ENCODE assay signal across 8 mouse cellular contexts in the genomic region with DNA sequence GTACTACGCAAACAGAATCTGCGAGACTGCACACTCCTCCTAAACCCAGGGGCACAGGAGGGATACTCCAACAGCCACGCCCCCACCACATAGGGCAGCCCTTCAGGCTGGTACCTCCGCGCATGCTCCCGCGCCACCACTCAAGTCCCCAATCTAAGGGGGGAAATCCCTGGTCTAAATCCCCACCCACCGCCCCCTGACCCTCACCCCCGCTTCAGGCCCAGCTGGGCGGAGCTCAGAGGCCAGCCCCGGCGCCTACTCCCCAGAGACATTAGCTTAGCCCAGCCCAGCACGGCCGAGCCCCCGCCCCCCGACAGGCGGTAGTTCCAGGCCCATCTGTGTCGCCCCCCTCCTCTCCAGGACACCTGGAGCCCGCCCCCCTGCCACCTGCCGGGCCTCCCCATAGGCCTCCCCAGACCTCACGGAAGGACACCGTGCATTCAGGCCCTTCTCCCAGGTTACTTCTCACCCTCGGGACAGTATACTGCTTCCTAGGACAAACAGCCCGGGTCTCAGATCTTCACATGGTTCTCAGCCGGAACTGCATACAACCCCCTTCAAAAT. TPM values are rescaled to one million over a fixed set of nuclear protein-coding genes. Genes with fewer than 3 reads are reported as not detected.
DNase-seq lines count a peak whose midpoint lies in the region; ATAC-seq lines count a peak whose summit lies in the region.

No protein-coding gene starts in this region.

- H3K36me3 ChIP-seq in hindbrain, embryonic 13.5 days: no peaks in the 10 kb centered on the region
- H3K36me3 ChIP-seq in megakaryocyte, embryonic 14.5 days (replicated peaks; ENCODE audit: low read length): peaks cover 5% of the 10 kb centered on the region

- peak overlapping the region; percentile 69 for H3K4me2 ChIP-seq in hindbrain, embryonic 13.5 days

- ATAC-seq in hindbrain, embryonic 13.5 days (ENCODE audit: low FRiP score): peak; percentile 65

- 3% methylated on average over 23 of the region's 25 CpGs for WGBS in hindbrain, embryonic 13.5 days

- H3K27me3 ChIP-seq in hindbrain, embryonic 13.5 days: no peaks in the 10 kb centered on the region
- H3K27me3 ChIP-seq in megakaryocyte, embryonic 14.5 days (replicated peaks): no peaks in the 10 kb centered on the region

- peak; percentile 51 for DNase-seq in T-cell, adult 2 months (ENCODE audit: low spot score)
- peak; percentile 46 for DNase-seq in cerebellum, adult 8-10 months
- peak; percentile 80 for DNase-seq in forelimb bud, embryonic 11.5 days (ENCODE audit: low read depth, low spot score)
- DNase-seq in left cerebral cortex, postnatal 10 days (ENCODE audit: extremely low spot score in 1 of 2, low spot score in 2 of 2): peak; percentile 45 to 84
- peak; percentile 72 to 77 for DNase-seq in right cerebral cortex, postnatal 10 days (ENCODE audit: low spot score in 2 of 2)
- peak; percentile 64 to 68 for DNase-seq in urinary bladder, postnatal 4 days (ENCODE audit: low spot score in 2 of 2)

- intact Hi-C loops in left cerebral cortex, postnatal 10 days (cut with DNase I): no loop called here

- peak overlapping the region; percentile 99 for H3K9ac ChIP-seq in hindbrain, embryonic 13.5 days

- no peaks in the 10 kb centered on the region for H3K9me3 ChIP-seq in hindbrain, embryonic 13.5 days
- H3K9me3 ChIP-seq in megakaryocyte, embryonic 14.5 days: no peaks in the 10 kb centered on the region

- H3K27ac ChIP-seq in hindbrain, embryonic 13.5 days: peak overlapping the region; percentile 99

- peaks cover 45% of the 10 kb centered on the region for H3K4me1 ChIP-seq in hindbrain, embryonic 13.5 days (replicated peaks)
- peaks cover 55% of the 10 kb centered on the region for H3K4me1 ChIP-seq in megakaryocyte, embryonic 14.5 days

- H3K4me3 ChIP-seq in hindbrain, embryonic 13.5 days: peak overlapping the region; percentile 96
- peak overlapping the region; percentile 96 for H3K4me3 ChIP-seq in megakaryocyte, embryonic 14.5 days (replicated peaks)

RNA-seq across cellular contexts. Expression of a gene that starts 0.6 kb away (rescaled TPM):
- 13.5 and 15.3 TPM in 2 replicates for polyA plus RNA-seq in hindbrain, embryonic 13.5 days (2015; fragmentation: Nextera tagmentation; extraction: Ambion mirVana)
- total RNA-seq in left cerebral cortex, postnatal 10 days (2021): 10 to 100 TPM; 62.4 to 65.3 TPM
- polyA plus RNA-seq in megakaryocyte, embryonic 14.5 days (2012; ENCODE audit: insufficient read depth, low replicate concordance): 2.3 and 3.6 TPM in 2 replicates

RNA-seq across cellular contexts. Expression of a gene that starts 38.4 kb away (rescaled TPM):
- 15.7 and 18.2 TPM in 2 replicates for polyA plus RNA-seq in hindbrain, embryonic 13.5 days (2015; fragmentation: Nextera tagmentation; extraction: Ambion mirVana)
- total RNA-seq in left cerebral cortex, postnatal 10 days (2021): 10 to 100 TPM; 23.0 to 23.5 TPM
- 0.02 and 4.4 TPM in 2 replicates for polyA plus RNA-seq in megakaryocyte, embryonic 14.5 days (2012; ENCODE audit: insufficient read depth, low replicate concordance)

Comparison
In these comparisons a context has a peak if more than half of its experiments do, and no peak if none do; other contexts are left out.
1. Peak in every context shown above with its lines: DNase-seq, ATAC-seq, H3K4me3 ChIP-seq and H3K27ac ChIP-seq.